In the genomic region with DNA sequence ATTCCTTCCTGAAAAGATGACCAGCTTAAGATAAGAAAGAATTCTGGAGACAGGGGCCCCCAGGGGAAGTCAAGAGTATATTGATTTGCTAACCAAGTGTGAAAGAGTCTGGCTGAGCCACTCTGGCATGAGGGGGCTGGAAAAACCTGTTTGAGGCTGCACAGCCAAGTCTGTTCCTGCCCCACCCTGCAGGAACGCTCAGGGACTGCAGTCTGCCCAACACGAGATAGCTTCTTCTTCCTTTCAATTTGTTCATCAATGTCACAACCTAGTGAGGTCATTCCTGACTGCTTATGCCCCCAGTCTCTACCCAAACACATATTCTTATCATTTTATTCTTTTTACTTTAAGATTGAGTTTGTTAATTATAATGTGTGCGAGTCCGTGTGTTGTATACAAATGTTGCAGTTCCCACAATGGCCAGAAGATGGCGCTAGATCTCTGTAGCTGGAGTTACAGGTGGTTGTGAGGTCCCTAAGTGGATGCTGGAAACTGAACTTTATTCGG, we compare ENCODE assay signal across 8 mouse cellular contexts.
DNase-seq lines count a peak whose midpoint lies in the region; ATAC-seq and TF ChIP-seq lines count a peak whose summit lies in the region.

No protein-coding gene starts in this region.

- H3K36me3 ChIP-seq in forebrain, embryonic 11.5 days (ENCODE audit: control insufficient read depth, insufficient read depth, low read length) = no peaks in the 10 kb centered on the region
- H3K36me3 ChIP-seq in forebrain, embryonic 13.5 days (ENCODE audit: poor library complexity, severe bottlenecking) = no peaks in the 10 kb centered on the region
- no peaks in the 10 kb centered on the region for H3K36me3 ChIP-seq in lung, postnatal 0 days (ENCODE audit: insufficient read depth, low read length)

- H3K9me3 ChIP-seq in forebrain, embryonic 11.5 days (ENCODE audit: control insufficient read depth, low read length) = no peaks in the 10 kb centered on the region; the same call in 1 of the 2 replicates
- peaks cover 7% of the 10 kb centered on the region; the same call in 1 of the 2 replicates for H3K9me3 ChIP-seq in forebrain, embryonic 13.5 days (replicated peaks)
- H3K9me3 ChIP-seq in lung, postnatal 0 days (ENCODE audit: low read length) = no peaks in the 10 kb centered on the region

- ATAC-seq in forebrain, embryonic 11.5 days (replicated peaks; ENCODE audit: low FRiP score) = no peak
- no peak for ATAC-seq in forebrain, embryonic 13.5 days
- ATAC-seq in lung, postnatal 0 days = no peak
- ATAC-seq in granulocyte monocyte progenitor cell, adult 5-6 weeks (replicated peaks; ENCODE audit: poor library complexity, severe bottlenecking) = no peak

- H3K4me2 ChIP-seq in forebrain, embryonic 11.5 days (ENCODE audit: low read depth, low read length, severe bottlenecking) = no peak overlapping the region
- no peak overlapping the region for H3K4me2 ChIP-seq in forebrain, embryonic 13.5 days
- H3K4me2 ChIP-seq in lung, postnatal 0 days (replicated peaks; ENCODE audit: low read depth, low read length) = no peak overlapping the region

- 44% methylated on average over 6 of the region's 6 CpGs for WGBS in forebrain, embryonic 11.5 days
- WGBS in forebrain, embryonic 13.5 days = 47% methylated on average over 6 of the region's 6 CpGs
- WGBS in lung, postnatal 0 days = 44% methylated on average over 6 of the region's 6 CpGs

- no peaks in the 10 kb centered on the region for H3K4me1 ChIP-seq in forebrain, embryonic 11.5 days (replicated peaks; ENCODE audit: control insufficient read depth, insufficient read depth, low read length)
- H3K4me1 ChIP-seq in forebrain, embryonic 13.5 days = no peaks in the 10 kb centered on the region
- H3K4me1 ChIP-seq in lung, postnatal 0 days (ENCODE audit: insufficient read depth, low read depth, low read length) = no peaks in the 10 kb centered on the region

- TF ChIP-seq EP300 in lung, postnatal 0 days (IDR thresholded peaks at IDR 0.05) = no peak

- TF ChIP-seq CTCF in lung, postnatal 0 days (IDR thresholded peaks at IDR 0.05) = peak; percentile 68

- H3K27ac ChIP-seq in forebrain, embryonic 11.5 days (ENCODE audit: low read depth, low read length) = no peak overlapping the region
- no peak overlapping the region for H3K27ac ChIP-seq in forebrain, embryonic 13.5 days
- no peak overlapping the region for H3K27ac ChIP-seq in lung, postnatal 0 days (ENCODE audit: low read length)

- H3K4me3 ChIP-seq in forebrain, embryonic 11.5 days (ENCODE audit: low read depth, low read length) = no peak overlapping the region
- no peak overlapping the region for H3K4me3 ChIP-seq in forebrain, embryonic 13.5 days
- H3K4me3 ChIP-seq in lung, postnatal 0 days (ENCODE audit: low read depth, low read length) = no peak overlapping the region

- peak; percentile 53 for DNase-seq in forebrain, embryonic 11.5 days (ENCODE audit: low spot score)
- no peak for DNase-seq in lung, postnatal 0 days (ENCODE audit: low spot score)
- DNase-seq in lung, adult 18-20 months = no peak
- peak; percentile 38 for DNase-seq in forelimb bud, embryonic 11.5 days (ENCODE audit: low read depth, low spot score)
- peak; percentile 15 for DNase-seq in retina, postnatal 1 day
- DNase-seq in right cerebral cortex, postnatal 10 days (ENCODE audit: low spot score in 2 of 2) = no peak

- H3K9ac ChIP-seq in forebrain, embryonic 11.5 days (ENCODE audit: low read length) = no peak overlapping the region
- H3K9ac ChIP-seq in forebrain, embryonic 13.5 days = no peak overlapping the region
- H3K9ac ChIP-seq in lung, postnatal 0 days (replicated peaks; ENCODE audit: low read depth) = no peak overlapping the region

- no peaks in the 10 kb centered on the region for H3K27me3 ChIP-seq in forebrain, embryonic 11.5 days (ENCODE audit: control insufficient read depth, insufficient read depth, low read length)
- no peaks in the 10 kb centered on the region for H3K27me3 ChIP-seq in forebrain, embryonic 13.5 days
- no peaks in the 10 kb centered on the region for H3K27me3 ChIP-seq in lung, postnatal 0 days (replicated peaks; ENCODE audit: insufficient read depth, low read length)

Comparison
In these comparisons a context has a peak if more than half of its experiments do, and no peak if none do; other contexts are left out.
1. DNase-seq: peak in forebrain, embryonic 11.5 days (single experiment), forelimb bud, embryonic 11.5 days (single experiment) and retina, postnatal 1 day (single experiment); none in lung, postnatal 0 days (single experiment), lung, adult 18-20 months (0 of 2) and right cerebral cortex, postnatal 10 days (0 of 2).